Mouse (Mus musculus): Measurements from ENCODE around the gene 2200002D01Rik.

- TF ChIP-seq POLR2A (IDR thresholded peaks at IDR 0.05; ENCODE audit: low read depth, low read length) (no peak), CTCF (IDR thresholded peaks at IDR 0.05; ENCODE audit: borderline replicate concordance, insufficient read depth, low read length) (0 out of 2 replicates have a peak, but pooled peaks have one; percentile 17)
Measured at GRCm38 (mm10) chr7:29287481-29287880, 39.2 kb upstream of the 2200002D01Rik start.

Data from embryonic fibroblast, embryonic 13.5 days (primary cell).